Mouse (Mus musculus): ENCODE data around the gene Hexim1. TPM values are rescaled to one million over a fixed set of nuclear protein-coding genes. Genes with fewer than 3 reads are reported as not detected.

Gene Hexim1
- polyA plus RNA-seq, 1 experiment from 2014 or later = 3.9 TPM

Other genes starting within 250 kb of the Hexim1 start
- 111 and 150 TPM in 2 replicates for gene Eftud2, start 235.2 kb upstream of the Hexim1 start, polyA plus RNA-seq (2014; fragmentation: Nextera tagmentation; extraction: Ambion mirVana)
- 2.1 and 2.4 TPM in 2 replicates for gene Ccdc103, start 235.0 kb upstream of the Hexim1 start, polyA plus RNA-seq (2014; fragmentation: Nextera tagmentation; extraction: Ambion mirVana)
- not detected in 2 replicates for gene Fam187a, start 231.1 kb upstream of the Hexim1 start, polyA plus RNA-seq (2014; fragmentation: Nextera tagmentation; extraction: Ambion mirVana)
- gene Gfap, start 215.3 kb upstream of the Hexim1 start, polyA plus RNA-seq (2014; fragmentation: Nextera tagmentation; extraction: Ambion mirVana) = 0.26 TPM in 1 of 2 replicates, not detected in the other
- 1.9 TPM in 2 replicates for gene Kif18b, start 191.1 kb upstream of the Hexim1 start, polyA plus RNA-seq (2014; fragmentation: Nextera tagmentation; extraction: Ambion mirVana)
- gene C1ql1, start 169.5 kb upstream of the Hexim1 start, polyA plus RNA-seq (2014; fragmentation: Nextera tagmentation; extraction: Ambion mirVana) = 14.3 and 18.8 TPM in 2 replicates
- gene Nmt1, start 88.0 kb upstream of the Hexim1 start, polyA plus RNA-seq (2014; fragmentation: Nextera tagmentation; extraction: Ambion mirVana) = 30.7 and 38.0 TPM in 2 replicates
- 183 and 209 TPM in 2 replicates for gene Dcakd, start 87.9 kb upstream of the Hexim1 start, polyA plus RNA-seq (2014; fragmentation: Nextera tagmentation; extraction: Ambion mirVana)
- 0.92 and 1.8 TPM in 2 replicates for gene Plcd3, start 14.6 kb upstream of the Hexim1 start, polyA plus RNA-seq (2014; fragmentation: Nextera tagmentation; extraction: Ambion mirVana)
- 8.0 and 8.4 TPM in 2 replicates for gene Acbd4, start 14.5 kb upstream of the Hexim1 start, polyA plus RNA-seq (2014; fragmentation: Nextera tagmentation; extraction: Ambion mirVana)
- gene Hexim2, start 16.2 kb downstream of the Hexim1 start, polyA plus RNA-seq (2014; fragmentation: Nextera tagmentation; extraction: Ambion mirVana) = 22.9 and 24.7 TPM in 2 replicates
- 4.3 and 5.2 TPM in 2 replicates for gene Fmnl1, start 54.9 kb downstream of the Hexim1 start, polyA plus RNA-seq (2014; fragmentation: Nextera tagmentation; extraction: Ambion mirVana)
- 0.88 and 2.1 TPM in 2 replicates for gene 1700023F06Rik, start 92.3 kb downstream of the Hexim1 start, polyA plus RNA-seq (2014; fragmentation: Nextera tagmentation; extraction: Ambion mirVana)
- gene Spata32, start 102.2 kb downstream of the Hexim1 start, polyA plus RNA-seq (2014; fragmentation: Nextera tagmentation; extraction: Ambion mirVana) = 0.25 and 0.27 TPM in 2 replicates
- 3.0 and 3.4 TPM in 2 replicates for gene Map3k14, start 151.2 kb downstream of the Hexim1 start, polyA plus RNA-seq (2014; fragmentation: Nextera tagmentation; extraction: Ambion mirVana)
- gene Arhgap27, start 247.5 kb downstream of the Hexim1 start, polyA plus RNA-seq (2014; fragmentation: Nextera tagmentation; extraction: Ambion mirVana) = 2.1 and 4.0 TPM in 2 replicates

Measured in midbrain, embryonic 14.5 days (tissue).